Comparison of ENCODE assay signal across 11 mouse cellular contexts in the genomic region with DNA sequence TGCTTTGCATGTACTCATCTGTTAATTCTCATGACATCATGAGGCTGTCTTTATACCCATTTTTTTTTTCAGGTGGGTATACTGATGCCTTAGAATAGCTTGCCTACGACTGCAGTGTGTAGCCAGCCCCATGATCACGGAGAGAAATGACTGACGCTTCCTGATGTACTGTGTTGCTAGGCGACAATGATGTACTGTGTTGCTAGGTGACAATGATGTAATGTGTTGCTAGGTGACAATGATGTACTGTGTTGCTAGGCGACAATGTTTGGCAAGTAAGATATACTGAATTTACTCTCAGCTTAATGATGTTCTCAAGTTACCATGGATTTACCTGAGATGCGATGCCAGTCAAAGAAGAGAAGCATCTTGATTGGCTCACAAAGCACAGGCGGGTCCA. TPM values are rescaled to one million over a fixed set of nuclear protein-coding genes. Genes with fewer than 3 reads are reported as not detected.
DNase-seq lines count a peak whose midpoint lies in the region; ATAC-seq lines count a peak whose summit lies in the region.
"Had no signal": no experiment of that assay in that cellular context is flagged by ENCODE, and none has a peak within 500 bp of the region (broad histone marks: within the 10 kb centered on the region; RNA-seq: fewer than 3 reads in every experiment).

Gzmk (minus strand) TSS at position 98 of the 400 bp plus-strand sequence.

- H3K4me1 ChIP-seq in hindbrain, embryonic 11.5 days (replicated peaks; ENCODE audit: control insufficient read depth, insufficient read depth, low read length): no peaks in the 10 kb centered on the region
- peaks cover 11% of the 10 kb centered on the region for H3K4me1 ChIP-seq in hindbrain, embryonic 10.5 days (replicated peaks)
- H3K4me1 ChIP-seq: liver, embryonic 15.5 days had no signal

- WGBS in hindbrain, embryonic 11.5 days: 50% methylated on average over 7 of the region's 7 CpGs
- 53% methylated on average over 7 of the region's 7 CpGs for WGBS in hindbrain, embryonic 10.5 days

- intact Hi-C loops in left cerebral cortex, postnatal 14 days (cut with DNase I): no loop called here

- no peak within 1 kb of the TSS for H3K4me3 ChIP-seq in hindbrain, embryonic 11.5 days (ENCODE audit: low read depth, low read length)
- H3K4me3 ChIP-seq in hindbrain, embryonic 10.5 days: no peak within 1 kb of the TSS
- H3K4me3 ChIP-seq: liver, embryonic 15.5 days had no signal

- H3K4me2 ChIP-seq in hindbrain, embryonic 11.5 days (replicated peaks; ENCODE audit: low read depth, low read length): no peak within 1 kb of the TSS
- H3K4me2 ChIP-seq: liver, embryonic 15.5 days had no signal

- no peaks in the 10 kb centered on the region for H3K27me3 ChIP-seq in hindbrain, embryonic 11.5 days (ENCODE audit: control insufficient read depth, insufficient read depth, low read length)
- 0 out of 2 replicates have a peak, but pooled peaks cover 4% of the 10 kb centered on the region for H3K27me3 ChIP-seq in hindbrain, embryonic 10.5 days (ENCODE audit: insufficient read depth, poor library complexity, severe bottlenecking)

- DNase-seq in hindbrain, embryonic 11.5 days (ENCODE audit: low spot score): peak; percentile 70
- no peak for DNase-seq in hindbrain, embryonic 10.5 days (ENCODE audit: low spot score)
- DNase-seq in forelimb bud, embryonic 11.5 days (ENCODE audit: low read depth, low spot score): peak; percentile 32
- DNase-seq in left cerebral cortex, postnatal 14 days (ENCODE audit: low spot score in 2 of 2): peak; percentile 59 to 89
- DNase-seq in right cerebral cortex, adult 2 months (ENCODE audit: low spot score in 2 of 2): peak; percentile 45 to 59
- no peak for DNase-seq in c-Kit-positive CD71-positive TER-119-positive erythroid progenitor cells, embryonic 14.5 days (ENCODE audit: low spot score)
- DNase-seq in cerebellum, postnatal 4 days (ENCODE audit: low spot score in 2 of 2): no peak
- no peak for DNase-seq in gastrocnemius, postnatal 4 days (ENCODE audit: low spot score in 2 of 2)
- DNase-seq: B cell, adult 2 months had no signal

- H3K27ac ChIP-seq in hindbrain, embryonic 11.5 days (ENCODE audit: low read depth, low read length): no peak within 1 kb of the TSS
- H3K27ac ChIP-seq in hindbrain, embryonic 10.5 days: no peak within 1 kb of the TSS
- H3K27ac ChIP-seq: liver, embryonic 15.5 days had no signal

- peak; percentile 90 for ATAC-seq in hindbrain, embryonic 11.5 days (ENCODE audit: low FRiP score)

- no peak within 1 kb of the TSS for H3K9ac ChIP-seq in hindbrain, embryonic 11.5 days (ENCODE audit: low read depth, low read length)
- H3K9ac ChIP-seq: liver, embryonic 15.5 days had no signal

- H3K9me3 ChIP-seq in hindbrain, embryonic 11.5 days (ENCODE audit: control insufficient read depth, low read length): no peaks in the 10 kb centered on the region
- H3K9me3 ChIP-seq in hindbrain, embryonic 10.5 days: no peaks in the 10 kb centered on the region
- H3K9me3 ChIP-seq: liver, embryonic 15.5 days had no signal

- H3K36me3 ChIP-seq in hindbrain, embryonic 11.5 days (ENCODE audit: control insufficient read depth, insufficient read depth, low read length): no peaks in the 10 kb centered on the region
- no peaks in the 10 kb centered on the region for H3K36me3 ChIP-seq in hindbrain, embryonic 10.5 days
- H3K36me3 ChIP-seq: liver, embryonic 15.5 days had no signal

RNA-seq across cellular contexts. Expression of gene Gzmk, which starts in this region (rescaled TPM):
- not detected in 2 replicates for polyA plus RNA-seq in hindbrain, embryonic 11.5 days (2014; fragmentation: Nextera tagmentation; extraction: Ambion mirVana)
- polyA plus RNA-seq in hindbrain, embryonic 10.5 days (2016; fragmentation: Nextera tagmentation; extraction: Ambion mirVana): not detected in 2 replicates
- not detected for total RNA-seq in left cerebral cortex, postnatal 14 days (2021)
- not detected for total RNA-seq in gastrocnemius, postnatal 4 days (2021)
- polyA plus RNA-seq: heart, embryonic 16.5 days; liver, embryonic 15.5 days had no signal

Comparison
In these comparisons a context has a peak if more than half of its experiments do, and no peak if none do; other contexts are left out.
1. Peak in DNase-seq and ATAC-seq in hindbrain, embryonic 11.5 days; RNA of the gene not detected or under 1 TPM.
2. Peak in DNase-seq in left cerebral cortex, postnatal 14 days; RNA of the gene not detected or under 1 TPM.
3. DNase-seq: peak in forelimb bud, embryonic 11.5 days (single experiment) and right cerebral cortex, adult 2 months (2 of 2); none in hindbrain, embryonic 10.5 days (single experiment), c-Kit-positive CD71-positive TER-119-positive erythroid progenitor cells, embryonic 14.5 days (single experiment), cerebellum, postnatal 4 days (0 of 2) and gastrocnemius, postnatal 4 days (0 of 2).